16 mouse cellular contexts compared by ENCODE assay signal in genomic region chr8:57361003-57361805, GRCm38 (mm10). TPM values are rescaled to one million over a fixed set of nuclear protein-coding genes. Genes with fewer than 3 reads are reported as not detected.
DNase-seq lines count a peak whose midpoint lies in the region; ATAC-seq and TF ChIP-seq lines count a peak whose summit lies in the region.
"Had no signal": no experiment of that assay in that cellular context is flagged by ENCODE, and none has a peak within 500 bp of the region (broad histone marks: within the 10 kb centered on the region; RNA-seq: fewer than 3 reads in every experiment).

No protein-coding gene starts in this region.

- H3K4me1 ChIP-seq in midbrain, postnatal 0 days (ENCODE audit: insufficient read depth, low read length): no peaks in the 10 kb centered on the region
- H3K4me1 ChIP-seq in midbrain, embryonic 15.5 days: no peaks in the 10 kb centered on the region
- H3K4me1 ChIP-seq: forebrain, embryonic 13.5 days; hindbrain, embryonic 13.5 days; liver, embryonic 15.5 days had no signal

- no peak overlapping the region for H3K9ac ChIP-seq in midbrain, postnatal 0 days (replicated peaks; ENCODE audit: low read length, poor library complexity, severe bottlenecking)
- H3K9ac ChIP-seq in midbrain, embryonic 15.5 days: no peak overlapping the region
- H3K9ac ChIP-seq: forebrain, embryonic 13.5 days; hindbrain, embryonic 13.5 days; liver, embryonic 15.5 days had no signal

- TF ChIP-seq CTCF in midbrain, postnatal 0 days (IDR thresholded peaks at IDR 0.05): no peak

- H3K27ac ChIP-seq in midbrain, postnatal 0 days (ENCODE audit: low read depth, low read length): no peak overlapping the region
- no peak overlapping the region for H3K27ac ChIP-seq in midbrain, embryonic 15.5 days
- H3K27ac ChIP-seq: forebrain, embryonic 13.5 days; hindbrain, embryonic 13.5 days; liver, embryonic 15.5 days had no signal

- ATAC-seq in midbrain, postnatal 0 days (ENCODE audit: low FRiP score): no peak
- ATAC-seq in midbrain, embryonic 15.5 days (replicated peaks): no peak
- ATAC-seq: forebrain, embryonic 13.5 days; midbrain, embryonic 16.5 days had no signal

- no peaks in the 10 kb centered on the region for H3K36me3 ChIP-seq in midbrain, postnatal 0 days (ENCODE audit: insufficient read depth, low read length)
- H3K36me3 ChIP-seq in midbrain, embryonic 15.5 days (replicated peaks): no peaks in the 10 kb centered on the region
- H3K36me3 ChIP-seq: G1E; hindbrain, embryonic 13.5 days; liver, embryonic 15.5 days had no signal

- H3K4me2 ChIP-seq in midbrain, postnatal 0 days (ENCODE audit: low read depth, low read length, poor library complexity, severe bottlenecking): no peak overlapping the region
- no peak overlapping the region for H3K4me2 ChIP-seq in midbrain, embryonic 15.5 days
- H3K4me2 ChIP-seq: forebrain, embryonic 13.5 days; hindbrain, embryonic 13.5 days; liver, embryonic 15.5 days had no signal

- 0 out of 2 replicates have a peak, but pooled peaks cover 3% of the 10 kb centered on the region for H3K27me3 ChIP-seq in midbrain, postnatal 0 days (ENCODE audit: insufficient read depth, low read length)
- no peaks in the 10 kb centered on the region for H3K27me3 ChIP-seq in midbrain, embryonic 15.5 days (replicated peaks)
- H3K27me3 ChIP-seq: liver, embryonic 15.5 days had no signal

- 73% methylated on average over 8 of the region's 8 CpGs for WGBS in midbrain, postnatal 0 days
- 73% methylated on average over 8 of the region's 8 CpGs for WGBS in midbrain, embryonic 15.5 days

- no peaks in the 10 kb centered on the region for H3K9me3 ChIP-seq in midbrain, postnatal 0 days (ENCODE audit: low read length)
- no peaks in the 10 kb centered on the region for H3K9me3 ChIP-seq in midbrain, embryonic 15.5 days
- H3K9me3 ChIP-seq: forebrain, embryonic 13.5 days; G1E; hindbrain, embryonic 13.5 days; liver, embryonic 15.5 days had no signal

- H3K4me3 ChIP-seq in midbrain, postnatal 0 days (ENCODE audit: low read depth, low read length): no peak overlapping the region
- H3K4me3 ChIP-seq in midbrain, embryonic 15.5 days: no peak overlapping the region
- H3K4me3 ChIP-seq: forebrain, embryonic 13.5 days; hindbrain, embryonic 13.5 days; liver, embryonic 15.5 days had no signal

- DNase-seq in adrenal gland, adult (ENCODE audit: inconsistent age in 2 of 2, low spot score in 1 of 2): peak; percentile 16 to 57
- no peak for DNase-seq in adrenal gland, postnatal 25 days
- DNase-seq in midbrain, postnatal 0 days (ENCODE audit: low spot score): peak; percentile 40
- peak; percentile 31 to 43 for DNase-seq in kidney, postnatal 4 days
- no peak for DNase-seq in layer of hippocampus, postnatal 10 days (ENCODE audit: low spot score in 2 of 2)
- DNase-seq in ovary, adult 18-20 months (ENCODE audit: low spot score): no peak
- no peak for DNase-seq in frontal cortex, postnatal 25 days (ENCODE audit: low spot score in 2 of 2)
- DNase-seq: adrenal gland, adult 8-10 months; thymus, postnatal 25 days had no signal

RNA-seq across cellular contexts. Expression of gene Hand2, which starts 40.4 kb away (rescaled TPM):
- 31.1 and 40.4 TPM in 2 replicates for total RNA-seq in adrenal gland, postnatal 25 days (2021)
- not detected in 2 replicates for total RNA-seq in midbrain, postnatal 0 days (2014; rRNA removed)
- not detected in 2 replicates for polyA plus RNA-seq in midbrain, postnatal 0 days (2015; fragmentation: Nextera tagmentation; extraction: Ambion mirVana)
- not detected in 2 replicates for polyA plus RNA-seq in midbrain, embryonic 15.5 days (2015; fragmentation: Nextera tagmentation; extraction: Ambion mirVana)
- not detected for total RNA-seq in layer of hippocampus, postnatal 10 days (2021)
- total RNA-seq: G1E; layer of hippocampus, postnatal 14 days had no signal
- polyA plus RNA-seq: forebrain, embryonic 13.5 days; G1E; hindbrain, embryonic 13.5 days; midbrain, embryonic 16.5 days had no signal

Comparison
In these comparisons a context has a peak if more than half of its experiments do, and no peak if none do; other contexts are left out.
1. DNase-seq: peak in adrenal gland, adult (2 of 2), midbrain, postnatal 0 days (single experiment) and kidney, postnatal 4 days (2 of 2); none in adrenal gland, postnatal 25 days (single experiment), layer of hippocampus, postnatal 10 days (0 of 2), ovary, adult 18-20 months (single experiment) and frontal cortex, postnatal 25 days (0 of 2).
2. RNA of gene Hand2, which starts 40.4 kb away (total RNA-seq): 31.1 to 40.4 TPM in adrenal gland, postnatal 25 days; not detected in midbrain, postnatal 0 days and not detected in layer of hippocampus, postnatal 10 days; every median in the first group is over 10 times any median in the second.